Mouse (Mus musculus) skeletal muscle tissue, adult 2 months (tissue): ENCODE measurements around the gene Lrg1.
A peak's percentile ranks its signal among the peaks of the same experiment; 100 is the strongest.
"Not testable (repeated sequence)": the region's sequence is repeated elsewhere in the genome, so short reads cannot be mapped to it uniquely, and the experiment has no call there.

Source experiments
- DNase-seq: peaks from one replicate; pipeline ENCODE4 v3.0.0-alpha.2; 2012; ENCODE audit warnings: low read depth, low spot score

The Lrg1 gene

GRCm38 (mm10) chr17:56109219-56110051 lies 12.4 kb downstream of the Lrg1 start, which contains the start of gene Plin4:
Gene Plin4 (minus strand): TSS chr17:56109803.
- DNase-seq: peak; percentile 95

GRCm38 (mm10) chr17:56108334-56109044 lies 13.3 kb downstream of the Lrg1 start:
- peak; percentile 97 for DNase-seq

GRCm38 (mm10) chr17:56107736-56108135 lies 14.1 kb downstream of the Lrg1 start:
- no peak for DNase-seq

GRCm38 (mm10) chr17:56106981-56107380 lies 14.8 kb downstream of the Lrg1 start:
- DNase-seq: no peak

GRCm38 (mm10) chr17:56106436-56106835 lies 15.4 kb downstream of the Lrg1 start:
- DNase-seq: not testable (repeated sequence)

GRCm38 (mm10) chr17:56104821-56105220 lies 17.0 kb downstream of the Lrg1 start:
- DNase-seq: not testable (repeated sequence)

- DNase-seq: no peak
Measured at GRCm38 (mm10) chr17:56103465-56104285, 18.1 kb downstream of the Lrg1 start.

GRCm38 (mm10) chr17:56102927-56103326 lies 18.9 kb downstream of the Lrg1 start:
- peak; percentile 87 for DNase-seq

GRCm38 (mm10) chr17:56102158-56102557 lies 19.6 kb downstream of the Lrg1 start:
- no peak for DNase-seq

GRCm38 (mm10) chr17:56100811-56101210 lies 21.0 kb downstream of the Lrg1 start:
- DNase-seq: peak; percentile 88

- DNase-seq: peak; percentile 80
Measured at GRCm38 (mm10) chr17:56098711-56099572, 22.9 kb downstream of the Lrg1 start.

GRCm38 (mm10) chr17:56098180-56098579 lies 23.6 kb downstream of the Lrg1 start:
- DNase-seq: no peak

GRCm38 (mm10) chr17:56096883-56097282 lies 24.9 kb downstream of the Lrg1 start:
- DNase-seq: no peak

GRCm38 (mm10) chr17:56092794-56093193 lies 29.0 kb downstream of the Lrg1 start:
- DNase-seq: no peak

GRCm38 (mm10) chr17:56092312-56092711 lies 29.5 kb downstream of the Lrg1 start:
- DNase-seq: no peak

GRCm38 (mm10) chr17:56080781-56081585 lies 40.8 kb downstream of the Lrg1 start:
- DNase-seq: no peak

- no peak for DNase-seq
Measured at GRCm38 (mm10) chr17:56079921-56080320, 41.9 kb downstream of the Lrg1 start.

GRCm38 (mm10) chr17:56078880-56079795 lies 42.7 kb downstream of the Lrg1 start, which contains the start of gene Hdgfl2:
Gene Hdgfl2 (plus strand): TSS chr17:56079634.
- DNase-seq: peak; percentile 100

GRCm38 (mm10) chr17:56078361-56078760 lies 43.4 kb downstream of the Lrg1 start:
- DNase-seq: not testable (repeated sequence)
